Mouse (Mus musculus) forebrain, embryonic 11.5 days (tissue): ENCODE data around the gene Plcg2. TPM values are rescaled to one million over a fixed set of nuclear protein-coding genes. Genes with fewer than 3 reads are reported as not detected.

Experiments
- ATAC-seq: fragments of 200-750 bp; cut with Nextera tagmentation; replicated peaks from 2 replicates; pipeline ENCODE4 v1.8.0; 2017; ENCODE audit warnings: moderate TSS enrichment; ENCODE audit not compliant: low FRiP score
- DNase-seq: peaks from one replicate; pipeline ENCODE4 v3.0.0-alpha.2; 2017; ENCODE audit warnings: low spot score
- H3K27ac ChIP-seq: fragments of 300-500 bp; sonication (generic); 2 replicates; pipeline ENCODE4 v1.5.1; 2014; ENCODE audit warnings: low read depth, low read length
- H3K27me3 ChIP-seq: fragments of 300-500 bp; sonication (generic); 2 replicates; pipeline ENCODE4 v1.6.1; 2014; ENCODE audit warnings: mild to moderate bottlenecking, low read length, mixed read lengths; ENCODE audit not compliant: control insufficient read depth, insufficient read depth
- H3K36me3 ChIP-seq: fragments of 300-500 bp; sonication (generic); 2 replicates; pipeline ENCODE4 v1.6.1; 2014; ENCODE audit warnings: mild to moderate bottlenecking, low read length, moderate library complexity, mixed read lengths; ENCODE audit not compliant: control insufficient read depth, insufficient read depth
- H3K4me1 ChIP-seq: fragments of 300-500 bp; sonication (generic); replicated peaks from 2 replicates; pipeline ENCODE4 v1.6.1; 2014; ENCODE audit warnings: low read length, mixed read lengths; ENCODE audit not compliant: control insufficient read depth, insufficient read depth
- H3K4me2 ChIP-seq: fragments of 300-500 bp; sonication (generic); 2 replicates; pipeline ENCODE4 v1.6.1; 2014; ENCODE audit warnings: low read depth, mild to moderate bottlenecking, low read length, moderate library complexity, mixed read lengths; ENCODE audit not compliant: severe bottlenecking
- H3K4me3 ChIP-seq: fragments of 300-500 bp; sonication (generic); 2 replicates; pipeline ENCODE4 v1.5.1; 2014; ENCODE audit warnings: low read depth, low read length
- H3K9ac ChIP-seq: fragments of 300-500 bp; sonication (generic); 2 replicates; pipeline ENCODE4 v1.6.1; 2014; ENCODE audit warnings: low read length
- H3K9me3 ChIP-seq: fragments of 300-500 bp; sonication (generic); 2 replicates; pipeline ENCODE4 v1.6.1; 2016; ENCODE audit warnings: low read length, mixed read lengths; ENCODE audit not compliant: control insufficient read depth
- WGBS: fragments of 180-500 bp; shearing (Covaris S2); extraction: QIAGEN DNeasy Blood & Tissue Kit; methylation state at CpG from one replicate; pipeline ENCODE4 v1.1.7; 2014; 5-methylcytosine and 5-hydroxymethylcytosine counted together
- polyA plus RNA-seq: library from polyadenylated mRNA; unstranded; fragments of >200 nt; fragmentation: Nextera tagmentation; extraction: Ambion mirVana; gene quantifications from 2 replicates; pipeline ENCODE4 v1.2.1, GENCODE M21; 2014

Gene Plcg2
- polyA plus RNA-seq, 1 experiment from 2014 or later = 2.0 TPM

DNA sequence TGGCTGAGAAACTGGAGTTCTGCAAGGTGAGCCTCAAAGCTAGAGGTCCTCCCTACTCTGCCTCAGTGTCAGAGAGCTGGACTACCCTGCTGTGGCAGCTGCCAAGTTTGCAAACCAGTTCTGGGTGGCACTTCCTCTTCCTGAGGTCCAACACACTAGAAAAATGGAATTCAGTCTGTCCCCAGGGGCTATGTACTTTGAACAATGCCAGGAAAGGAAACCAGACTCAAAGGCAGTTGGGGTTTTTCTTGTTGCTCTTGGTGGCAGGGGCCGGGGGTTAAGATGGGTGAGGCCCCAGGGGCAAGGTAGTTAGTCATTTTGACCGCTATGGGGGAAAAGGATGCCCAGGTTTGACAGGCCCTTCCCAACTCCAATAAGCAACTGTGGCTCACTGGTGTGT lies 3.2 kb upstream of the Plcg2 start:
- peaks cover 13% of the 10 kb centered on the region for H3K27me3 ChIP-seq

DNA sequence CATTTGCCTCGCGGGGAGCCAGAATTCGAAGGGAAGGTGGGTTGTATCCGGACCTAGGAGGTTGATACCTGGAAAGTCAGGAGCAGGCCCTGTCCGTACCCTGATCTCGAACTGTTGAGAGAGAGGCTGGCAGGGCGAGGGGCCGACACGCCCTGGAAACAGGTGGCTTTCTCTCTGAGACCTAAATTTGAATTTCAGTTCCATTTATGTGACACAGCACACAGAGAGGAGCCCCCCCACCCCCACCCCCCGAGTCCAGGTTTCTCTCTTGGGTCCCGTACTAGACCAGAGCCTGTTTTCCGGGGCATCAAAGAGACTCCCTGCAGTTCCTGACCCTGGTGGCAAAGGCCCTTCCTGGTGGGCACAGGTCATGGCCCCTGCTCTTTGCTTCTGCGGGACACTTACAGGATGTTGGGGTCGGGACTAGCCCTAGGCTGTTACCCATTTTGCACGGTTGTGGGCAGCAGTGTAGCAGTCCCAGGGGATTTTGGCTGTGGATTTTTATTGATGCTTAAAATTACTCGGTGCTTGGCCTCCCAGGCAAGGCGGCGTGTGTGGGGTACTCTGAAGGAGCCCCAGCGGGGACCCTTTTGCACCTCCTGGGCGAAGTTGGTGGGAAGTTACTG lies 937 bp downstream of the Plcg2 start:
- ATAC-seq (0 out of 2 replicates have a peak, but pooled peaks have one; percentile 30), DNase-seq (no peak)
- H3K9ac ChIP-seq = peak overlapping the region; percentile 51; the same call in 1 of the 2 replicates
- H3K4me2 ChIP-seq = peak overlapping the region; percentile 97
- peaks cover 13% of the 10 kb centered on the region for H3K27me3 ChIP-seq
- WGBS = 11% methylated on average over 20 of the region's 20 CpGs
- H3K36me3 ChIP-seq = no peaks in the 10 kb centered on the region
- no peak overlapping the region for H3K27ac ChIP-seq
- H3K9me3 ChIP-seq = no peaks in the 10 kb centered on the region
- peak overlapping the region; percentile 47 for H3K4me3 ChIP-seq
- peaks cover 5% of the 10 kb centered on the region for H3K4me1 ChIP-seq

More for the DNA sequence above, 3.2 kb upstream of the Plcg2 start:
- ATAC-seq (no peak), DNase-seq (no peak)
- no peaks in the 10 kb centered on the region for H3K36me3 ChIP-seq
- peaks cover 5% of the 10 kb centered on the region for H3K4me1 ChIP-seq
- H3K4me3 ChIP-seq = no peak overlapping the region
- no peak overlapping the region for H3K27ac ChIP-seq
- no peak overlapping the region for H3K9ac ChIP-seq
- 88% methylated on average over 2 of the region's 2 CpGs for WGBS
- H3K9me3 ChIP-seq = no peaks in the 10 kb centered on the region
- no peak overlapping the region for H3K4me2 ChIP-seq

DNA sequence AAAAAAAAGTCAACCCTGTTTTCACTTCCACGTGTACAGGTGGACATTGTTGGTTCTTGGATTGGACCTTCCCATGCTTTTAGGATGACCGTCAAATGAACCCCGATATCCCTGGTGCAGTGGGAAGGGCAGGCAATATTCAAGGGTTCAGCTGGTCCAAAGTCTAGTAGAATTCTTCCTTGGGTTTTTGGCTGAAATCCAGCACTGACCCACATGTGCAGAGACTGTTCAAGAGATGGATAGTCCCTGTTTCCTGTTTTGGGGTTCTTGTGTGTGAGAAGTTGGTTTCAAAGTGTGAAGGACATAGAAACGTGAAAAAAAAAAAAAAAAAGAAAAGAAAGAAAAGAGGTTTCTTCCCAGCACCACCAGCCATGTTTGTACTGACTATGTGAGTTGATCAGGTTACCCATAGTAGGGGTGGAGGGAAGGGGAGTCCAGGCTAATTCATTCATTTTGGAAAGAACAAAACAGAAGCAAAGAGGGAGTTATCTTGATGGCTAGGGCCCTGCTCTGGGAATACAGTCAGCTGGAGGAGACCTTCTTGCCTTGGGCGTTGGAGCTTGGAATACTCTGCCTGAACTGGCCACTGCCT lies 2.2 kb downstream of the Plcg2 start:
- no peaks in the 10 kb centered on the region for H3K36me3 ChIP-seq
- 85% methylated on average over 5 of the region's 5 CpGs for WGBS

DNA sequence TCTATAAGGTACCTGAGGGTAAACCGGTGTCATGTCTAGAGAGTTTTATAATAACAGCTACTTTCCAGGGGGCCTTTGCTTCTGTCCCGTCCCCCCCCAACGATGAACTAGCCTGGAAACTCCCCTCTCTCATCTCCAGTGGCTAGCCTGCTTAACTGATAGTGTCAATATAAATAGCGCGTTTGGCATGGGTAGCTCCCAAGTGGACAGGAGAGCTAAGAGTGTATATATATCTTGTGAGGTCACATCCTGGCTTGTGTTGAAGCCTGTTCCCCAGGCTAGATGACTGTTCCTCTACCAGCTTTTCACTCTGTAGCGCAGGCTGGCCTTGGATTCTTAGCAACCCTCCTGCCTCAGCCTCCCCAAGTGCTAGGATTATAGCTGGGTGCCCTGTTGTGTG lies 3.2 kb downstream of the Plcg2 start:
- no peak overlapping the region for H3K27ac ChIP-seq
- ATAC-seq (no peak), DNase-seq (no peak)
- H3K9ac ChIP-seq = no peak overlapping the region
- WGBS = 93% methylated on average over 6 of the region's 6 CpGs
- peaks cover 5% of the 10 kb centered on the region for H3K4me1 ChIP-seq
- H3K9me3 ChIP-seq = no peaks in the 10 kb centered on the region
- H3K27me3 ChIP-seq = peaks cover 13% of the 10 kb centered on the region
- H3K4me2 ChIP-seq = no peak overlapping the region
- no peaks in the 10 kb centered on the region for H3K36me3 ChIP-seq
- H3K4me3 ChIP-seq = no peak overlapping the region

More for the DNA sequence above, 2.2 kb downstream of the Plcg2 start:
- no peak overlapping the region for H3K9ac ChIP-seq
- ATAC-seq (no peak), DNase-seq (no peak)
- no peaks in the 10 kb centered on the region for H3K9me3 ChIP-seq
- H3K27ac ChIP-seq = no peak overlapping the region
- H3K4me1 ChIP-seq = peaks cover 5% of the 10 kb centered on the region
- peaks cover 13% of the 10 kb centered on the region for H3K27me3 ChIP-seq
- no peak overlapping the region for H3K4me2 ChIP-seq
- H3K4me3 ChIP-seq = no peak overlapping the region

DNA sequence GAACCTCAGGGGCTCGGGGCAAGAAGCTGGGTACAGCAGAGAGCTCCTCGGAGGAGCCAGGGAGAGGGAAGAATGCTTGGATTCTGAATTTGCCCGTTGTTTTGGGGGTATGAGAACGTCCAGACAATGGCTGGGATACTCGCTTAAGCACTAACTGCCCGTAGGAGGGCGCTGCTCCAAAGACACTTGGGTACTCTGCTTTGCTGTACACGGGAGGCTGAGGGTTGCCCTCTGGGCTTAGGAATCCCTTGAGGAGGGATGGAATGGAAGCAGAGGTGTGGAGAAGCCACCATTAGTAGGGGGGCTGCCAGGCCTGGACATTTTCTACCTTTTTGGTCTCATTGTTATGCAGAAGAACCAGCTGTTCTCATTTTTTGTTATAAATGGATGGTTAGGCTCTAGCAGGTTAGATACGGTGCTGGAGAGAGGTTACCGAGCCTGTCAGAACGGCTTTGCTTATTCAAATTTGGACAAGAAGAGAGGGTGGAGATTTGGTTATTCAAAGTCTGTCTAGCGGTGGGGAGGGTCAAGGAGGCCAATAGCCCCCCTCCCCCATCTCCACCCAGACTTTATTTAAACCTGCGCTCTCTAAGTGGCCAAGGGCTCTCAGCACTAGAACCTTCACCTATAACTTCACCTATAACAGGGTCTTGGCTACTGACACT lies 5.4 kb downstream of the Plcg2 start:
- 64% methylated on average over 13 of the region's 13 CpGs for WGBS
- DNase-seq (no peak), ATAC-seq (no peak)
- Histone ChIP-seq H3K27me3 (peaks cover 8% of the 10 kb centered on the region; the same call in 1 of the 2 replicates), H3K4me3 (no peak overlapping the region), H3K4me2 (no peak overlapping the region), H3K9me3 (no peaks in the 10 kb centered on the region), H3K4me1 (peaks cover 2% of the 10 kb centered on the region), H3K36me3 (no peaks in the 10 kb centered on the region), H3K27ac (no peak overlapping the region), H3K9ac (no peak overlapping the region)

DNA sequence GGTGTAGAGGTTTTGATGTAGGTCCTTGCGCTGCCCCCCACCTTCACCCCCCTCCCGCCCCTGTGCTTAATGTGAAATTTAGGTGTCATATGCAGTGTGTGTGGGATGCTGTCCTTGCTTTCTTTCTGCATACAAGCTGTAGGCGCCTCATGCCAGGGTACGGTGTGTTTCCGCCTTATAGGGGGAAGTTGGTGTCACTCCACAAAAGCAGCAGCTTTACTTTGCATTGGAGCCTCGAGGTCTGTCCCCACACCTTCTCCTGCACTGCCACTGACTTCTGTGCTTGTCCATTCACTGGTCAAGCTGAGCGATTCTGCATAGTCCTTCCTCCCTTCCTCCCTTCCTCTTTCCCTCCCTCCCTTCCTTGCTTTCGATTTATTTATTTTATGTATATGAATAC lies 9.6 kb downstream of the Plcg2 start:
- Histone ChIP-seq H3K9me3 (no peaks in the 10 kb centered on the region), H3K36me3 (no peaks in the 10 kb centered on the region), H3K9ac (no peak overlapping the region), H3K4me1 (no peaks in the 10 kb centered on the region), H3K4me3 (no peak overlapping the region), H3K27ac (no peak overlapping the region), H3K4me2 (no peak overlapping the region), H3K27me3 (no peaks in the 10 kb centered on the region)
- no peak for DNase-seq
- 91% methylated on average over 8 of the region's 8 CpGs for WGBS
- no peak for ATAC-seq

DNA sequence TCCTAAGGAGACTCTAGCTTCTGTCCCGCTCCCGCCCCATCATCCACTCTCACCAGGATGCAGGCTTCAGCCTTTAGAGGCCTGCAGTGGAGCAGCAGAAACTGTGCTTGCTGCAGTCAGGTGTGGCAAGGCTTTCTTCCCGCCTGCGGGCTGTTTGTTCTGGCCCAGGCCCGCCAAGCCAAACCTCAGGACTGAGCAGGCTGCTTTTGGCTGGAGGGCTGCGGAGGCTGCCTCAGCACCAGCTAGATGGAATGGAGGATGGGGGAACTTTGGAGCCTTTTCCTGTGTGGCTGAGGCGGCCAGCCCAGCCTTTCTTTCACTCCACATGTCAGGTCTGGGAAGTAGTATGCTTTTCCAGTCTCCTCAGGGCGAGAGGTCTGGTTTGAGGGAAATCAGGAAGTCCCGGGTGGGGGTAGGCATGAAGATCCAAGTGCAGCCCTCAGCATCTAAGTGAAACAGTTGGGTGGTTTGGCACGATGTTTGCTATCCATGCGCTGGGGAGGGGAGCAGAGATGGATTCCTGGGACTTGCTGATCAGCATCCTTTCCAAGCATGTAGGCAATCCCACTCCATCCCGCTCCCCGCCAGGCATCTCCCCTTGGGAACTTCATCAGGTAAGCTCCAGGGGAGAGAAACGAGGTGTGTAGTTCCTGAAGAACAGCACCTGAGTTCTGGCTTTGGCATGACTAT lies 18.9 kb downstream of the Plcg2 start:
- Histone ChIP-seq H3K9me3 (no peaks in the 10 kb centered on the region), H3K36me3 (no peaks in the 10 kb centered on the region), H3K27me3 (no peaks in the 10 kb centered on the region), H3K4me2 (no peak overlapping the region), H3K4me1 (no peaks in the 10 kb centered on the region), H3K27ac (no peak overlapping the region), H3K4me3 (no peak overlapping the region), H3K9ac (no peak overlapping the region)
- no peak for ATAC-seq
- DNase-seq = no peak
- WGBS = 72% methylated on average over 14 of the region's 14 CpGs

DNA sequence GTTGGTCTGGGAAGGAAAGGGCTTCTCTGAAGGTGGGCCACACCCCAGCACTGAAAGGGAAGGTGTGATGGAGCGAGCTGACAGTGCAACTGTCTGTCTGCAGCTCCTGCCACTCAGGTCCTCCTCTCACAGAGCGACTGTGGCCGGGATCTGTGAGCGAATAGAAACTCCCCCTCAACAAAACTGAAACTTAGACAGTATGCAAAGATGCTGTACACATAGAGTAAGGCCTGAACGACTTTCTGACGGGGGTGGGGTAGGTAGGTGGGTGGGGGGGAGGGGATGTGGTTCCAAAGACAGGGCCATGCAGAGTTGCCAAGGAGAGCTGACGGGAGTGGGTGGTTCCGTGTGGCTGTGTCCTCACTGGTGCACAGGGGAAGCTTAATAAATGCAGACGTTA lies 19.8 kb downstream of the Plcg2 start:
- WGBS = 86% methylated on average over 9 of the region's 9 CpGs
- no peak overlapping the region for H3K4me2 ChIP-seq
- no peaks in the 10 kb centered on the region for H3K4me1 ChIP-seq
- no peak overlapping the region for H3K9ac ChIP-seq
- H3K36me3 ChIP-seq = no peaks in the 10 kb centered on the region
- no peak overlapping the region for H3K4me3 ChIP-seq
- H3K27ac ChIP-seq = no peak overlapping the region
- ATAC-seq (no peak), DNase-seq (no peak)
- H3K27me3 ChIP-seq = no peaks in the 10 kb centered on the region
- H3K9me3 ChIP-seq = no peaks in the 10 kb centered on the region
